ENCODE assay signal across 13 mouse cellular contexts in genomic region chr6:39346991-39347501, GRCm38 (mm10). TPM values are rescaled to one million over a fixed set of nuclear protein-coding genes. Genes with fewer than 3 reads are reported as not detected.
DNase-seq lines count a peak whose midpoint lies in the region; ATAC-seq and TF ChIP-seq lines count a peak whose summit lies in the region.
"Had no signal": no experiment of that assay in that cellular context is flagged by ENCODE, and none has a peak within 500 bp of the region (broad histone marks: within the 10 kb centered on the region; RNA-seq: fewer than 3 reads in every experiment).

No protein-coding gene starts in this region.

- H3K9ac ChIP-seq in lung, embryonic 14.5 days: no peak overlapping the region
- no peak overlapping the region for H3K9ac ChIP-seq in hindbrain, embryonic 13.5 days
- H3K9ac ChIP-seq: limb, embryonic 13.5 days had no signal

- H3K36me3 ChIP-seq in lung, embryonic 14.5 days (ENCODE audit: insufficient read depth): peaks cover 68% of the 10 kb centered on the region
- peaks cover 68% of the 10 kb centered on the region for H3K36me3 ChIP-seq in hindbrain, embryonic 13.5 days
- H3K36me3 ChIP-seq in heart, embryonic 10.5 days: peaks cover 85% of the 10 kb centered on the region

- H3K4me1 ChIP-seq in lung, embryonic 14.5 days (ENCODE audit: insufficient read depth): no peaks in the 10 kb centered on the region
- no peaks in the 10 kb centered on the region for H3K4me1 ChIP-seq in lung, adult 2 months (ENCODE audit: control insufficient read depth, insufficient read depth, low read length)
- H3K4me1 ChIP-seq in hindbrain, embryonic 13.5 days (replicated peaks): peaks cover 42% of the 10 kb centered on the region
- H3K4me1 ChIP-seq in heart, embryonic 10.5 days: peaks cover 12% of the 10 kb centered on the region

- no peak for TF ChIP-seq POLR2A in lung, adult 2 months (IDR thresholded peaks at IDR 0.05; ENCODE audit: borderline replicate concordance, extremely low read depth, low read depth, low read length)

- H3K27me3 ChIP-seq in lung, embryonic 14.5 days (ENCODE audit: insufficient read depth, low read length): no peaks in the 10 kb centered on the region
- no peaks in the 10 kb centered on the region for H3K27me3 ChIP-seq in hindbrain, embryonic 13.5 days
- no peaks in the 10 kb centered on the region for H3K27me3 ChIP-seq in heart, embryonic 10.5 days (ENCODE audit: insufficient read depth, poor library complexity, severe bottlenecking)
- H3K27me3 ChIP-seq: limb, embryonic 13.5 days had no signal

- H3K9me3 ChIP-seq in lung, embryonic 14.5 days (ENCODE audit: low read depth, low read length): no peaks in the 10 kb centered on the region
- no peaks in the 10 kb centered on the region for H3K9me3 ChIP-seq in hindbrain, embryonic 13.5 days
- H3K9me3 ChIP-seq in heart, embryonic 10.5 days: no peaks in the 10 kb centered on the region
- H3K9me3 ChIP-seq: limb, embryonic 13.5 days had no signal

- no peak for TF ChIP-seq CTCF in lung, embryonic 14.5 days (IDR thresholded peaks at IDR 0.05; ENCODE audit: low read depth)
- no peak for TF ChIP-seq CTCF in lung, adult 2 months (IDR thresholded peaks at IDR 0.05; ENCODE audit: insufficient read depth, low read length)

- H3K27ac ChIP-seq in lung, embryonic 14.5 days (ENCODE audit: low read depth): no peak overlapping the region
- peak overlapping the region; percentile 58 for H3K27ac ChIP-seq in hindbrain, embryonic 13.5 days
- no peak overlapping the region for H3K27ac ChIP-seq in heart, embryonic 10.5 days
- H3K27ac ChIP-seq: limb, embryonic 13.5 days had no signal

- no peak for ATAC-seq in lung, embryonic 14.5 days (ENCODE audit: insufficient read depth)
- no peak for ATAC-seq in hindbrain, embryonic 13.5 days (ENCODE audit: low FRiP score)
- ATAC-seq: intestine, embryonic 16.5 days had no signal

- H3K4me2 ChIP-seq in lung, embryonic 14.5 days: no peak overlapping the region
- H3K4me2 ChIP-seq in hindbrain, embryonic 13.5 days: no peak overlapping the region
- H3K4me2 ChIP-seq: limb, embryonic 13.5 days had no signal

- peak; percentile 15 for DNase-seq in lung, embryonic 14.5 days
- DNase-seq in lung, adult 2 months: no peak
- peak; percentile 72 for DNase-seq in embryo, embryonic 11 days
- peak; percentile 65 for DNase-seq in naive thymus-derived CD4-positive, alpha-beta T cell, adult 2 months (ENCODE audit: low read depth)
- DNase-seq in spleen, postnatal 36 days (ENCODE audit: low spot score in 2 of 2): no peak
- DNase-seq in heart, embryonic 10.5 days (ENCODE audit: low spot score): no peak
- no peak for DNase-seq in adrenal gland, postnatal 14 days
- DNase-seq: adrenal gland, postnatal 36 days; heart, adult 11 months had no signal

- no peak overlapping the region for H3K4me3 ChIP-seq in lung, embryonic 14.5 days (ENCODE audit: low read depth, low read length)
- no peak overlapping the region for H3K4me3 ChIP-seq in lung, adult 2 months (replicated peaks; ENCODE audit: extremely low read depth, low read depth, low read length)
- no peak overlapping the region for H3K4me3 ChIP-seq in hindbrain, embryonic 13.5 days
- no peak overlapping the region for H3K4me3 ChIP-seq in heart, embryonic 10.5 days
- H3K4me3 ChIP-seq: limb, embryonic 13.5 days had no signal

- WGBS in lung, embryonic 14.5 days: 26% methylated on average over 15 of the region's 15 CpGs
- WGBS in lung, adult 2 months: 52% methylated on average over 15 of the region's 15 CpGs
- 10% methylated on average over 15 of the region's 15 CpGs for WGBS in hindbrain, embryonic 13.5 days
- 52% methylated on average over 15 of the region's 15 CpGs for WGBS in heart, embryonic 10.5 days

RNA-seq across cellular contexts. Expression of gene Slc37a3, which starts 30.4 kb away (rescaled TPM):
- polyA plus RNA-seq in lung, embryonic 14.5 days (2014; fragmentation: Nextera tagmentation; extraction: Ambion mirVana): 33.8 and 36.6 TPM in 2 replicates
- 13.7 and 21.1 TPM in 2 replicates for polyA plus RNA-seq in lung, adult 2 months (2012; rRNA removed)
- 63.1 and 63.2 TPM in 2 replicates for polyA plus RNA-seq in hindbrain, embryonic 13.5 days (2015; fragmentation: Nextera tagmentation; extraction: Ambion mirVana)
- 39.9 and 41.7 TPM in 2 replicates for polyA plus RNA-seq in heart, embryonic 10.5 days (2016; fragmentation: Nextera tagmentation; extraction: Ambion mirVana)
- total RNA-seq in adrenal gland, postnatal 14 days (2021): 32.3 and 36.5 TPM in 2 replicates

RNA-seq across cellular contexts. Expression of gene Rab19, which starts 33.9 kb away (rescaled TPM):
- polyA plus RNA-seq in lung, embryonic 14.5 days (2014; fragmentation: Nextera tagmentation; extraction: Ambion mirVana): 2.8 and 3.7 TPM in 2 replicates
- 3.6 and 5.2 TPM in 2 replicates for polyA plus RNA-seq in lung, adult 2 months (2012; rRNA removed)
- polyA plus RNA-seq in hindbrain, embryonic 13.5 days (2015; fragmentation: Nextera tagmentation; extraction: Ambion mirVana): 0.25 and 0.34 TPM in 2 replicates
- polyA plus RNA-seq in heart, embryonic 10.5 days (2016; fragmentation: Nextera tagmentation; extraction: Ambion mirVana): 0.53 and 0.54 TPM in 2 replicates
- total RNA-seq in adrenal gland, postnatal 14 days (2021): 0.48 and 1.4 TPM in 2 replicates
- polyA plus RNA-seq: C2C12 had no signal

Comparison
In these comparisons a context has a peak if more than half of its experiments do, and no peak if none do; other contexts are left out.
1. DNase-seq: peak in lung, embryonic 14.5 days (single experiment), embryo, embryonic 11 days (single experiment) and naive thymus-derived CD4-positive, alpha-beta T cell, adult 2 months (single experiment); none in lung, adult 2 months (single experiment), spleen, postnatal 36 days (0 of 2), heart, embryonic 10.5 days (single experiment) and adrenal gland, postnatal 14 days (single experiment).